Mouse (Mus musculus) bone marrow, adult 2 months (tissue): Measurements from ENCODE around the gene Traf1.

Experiments used
- CTCF ChIP-seq: fragments of 200-500 bp; IDR thresholded peaks from 2 replicates; pipeline ENCODE4 v1.5.1; 2011; ENCODE audit warnings: low read length, control low read depth; ENCODE audit not compliant: control insufficient read depth, insufficient read depth
- POLR2A ChIP-seq: fragments of 200-500 bp; IDR thresholded peaks from 2 replicates; pipeline ENCODE4 v1.6.1; 2011; ENCODE audit warnings: low read depth, mild to moderate bottlenecking, control low read depth, low read length, borderline replicate concordance; ENCODE audit not compliant: control insufficient read depth

DNA sequence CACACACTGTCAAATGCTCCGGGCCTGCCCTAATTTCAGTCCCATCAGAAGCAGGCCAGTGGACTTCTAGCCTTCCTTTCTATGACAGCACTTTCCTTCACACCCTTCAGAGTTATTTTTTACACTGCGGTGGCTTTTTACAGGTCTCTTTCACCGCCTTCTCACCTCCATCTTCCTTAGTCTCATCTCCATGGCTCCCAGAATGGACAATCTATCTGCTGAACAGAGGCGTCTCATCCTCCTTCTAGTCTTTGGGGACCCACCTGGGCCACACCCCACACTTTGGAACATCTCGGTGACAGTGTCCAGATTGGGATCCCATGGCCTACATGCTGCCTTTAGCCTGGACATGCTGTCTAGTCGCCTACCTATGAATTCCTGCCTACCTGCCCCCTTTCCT is 606 bp downstream of the Traf1 start:
- TF ChIP-seq CTCF (no peak), POLR2A (no peak)
